Mouse (Mus musculus): ENCODE data around the gene Slc6a20a. TPM values are rescaled to one million over a fixed set of nuclear protein-coding genes. Genes with fewer than 3 reads are reported as not detected.

Gene Slc6a20a
- polyA plus RNA-seq (2015; fragmentation: Nextera tagmentation; extraction: Ambion mirVana) = 0.12 and 0.24 TPM in 2 replicates

GRCm38 (mm10) chr9:123678327-123679105, at the start of gene Slc6a20a, which contains the start of gene Ccr9:
Gene Slc6a20a, minus strand, starts transcription at chr9:123678885.
Gene Ccr9, plus strand, starts transcription at chr9:123678439.
- ATAC-seq (peak; percentile 55), DNase-seq (ENCODE audit: low spot score) (peak; percentile 22)
- Histone ChIP-seq H3K9ac (replicated peaks; ENCODE audit: low read depth) (0 out of 2 replicates have a peak within 1 kb of the TSS, but pooled peaks have one; percentile 2), H3K4me1 (ENCODE audit: insufficient read depth, low read depth, low read length) (no peaks in the 10 kb centered on the region), H3K27ac (ENCODE audit: low read length) (no peak within 1 kb of the TSS), H3K27me3 (replicated peaks; ENCODE audit: insufficient read depth, low read length) (peaks cover 17% of the 10 kb centered on the region), H3K9me3 (ENCODE audit: low read length) (no peaks in the 10 kb centered on the region), H3K4me3 (ENCODE audit: low read depth, low read length) (peak within 1 kb of the TSS; percentile 34), H3K36me3 (ENCODE audit: insufficient read depth, low read length) (no peaks in the 10 kb centered on the region), H3K4me2 (replicated peaks; ENCODE audit: low read depth, low read length) (peak within 1 kb of the TSS; percentile 64)
- 2% methylated on average over 73 of the region's 73 CpGs for WGBS
- no peak for TF ChIP-seq CTCF (IDR thresholded peaks at IDR 0.05)

GRCm38 (mm10) chr9:123722737-123723493, 44.2 kb upstream of the Slc6a20a start:
- DNase-seq (ENCODE audit: low spot score) (no peak), ATAC-seq (no peak)
- Histone ChIP-seq H3K4me1 (ENCODE audit: insufficient read depth, low read depth, low read length) (no peaks in the 10 kb centered on the region), H3K4me3 (ENCODE audit: low read depth, low read length) (no peak overlapping the region), H3K27me3 (replicated peaks; ENCODE audit: insufficient read depth, low read length) (no peaks in the 10 kb centered on the region), H3K9ac (replicated peaks; ENCODE audit: low read depth) (no peak overlapping the region), H3K9me3 (ENCODE audit: low read length) (no peaks in the 10 kb centered on the region), H3K27ac (ENCODE audit: low read length) (no peak overlapping the region), H3K4me2 (replicated peaks; ENCODE audit: low read depth, low read length) (no peak overlapping the region), H3K36me3 (ENCODE audit: insufficient read depth, low read length) (no peaks in the 10 kb centered on the region)
- WGBS = 70% methylated on average over 2 of the region's 2 CpGs
- no peak for TF ChIP-seq CTCF (IDR thresholded peaks at IDR 0.05)

- H3K9ac ChIP-seq (replicated peaks; ENCODE audit: low read depth) = peak within 1 kb of the TSS; percentile 71
- no peaks in the 10 kb centered on the region for H3K4me1 ChIP-seq (ENCODE audit: insufficient read depth, low read depth, low read length)
- H3K27me3 ChIP-seq (replicated peaks; ENCODE audit: insufficient read depth, low read length) = no peaks in the 10 kb centered on the region
- no peaks in the 10 kb centered on the region for H3K9me3 ChIP-seq (ENCODE audit: low read length)
- DNase-seq (ENCODE audit: low spot score) = peak; percentile 99
- H3K36me3 ChIP-seq (ENCODE audit: insufficient read depth, low read length) = no peaks in the 10 kb centered on the region
- H3K4me2 ChIP-seq (replicated peaks; ENCODE audit: low read depth, low read length) = peak within 1 kb of the TSS; percentile 67
- peak within 1 kb of the TSS; percentile 68 for H3K27ac ChIP-seq (ENCODE audit: low read length)
- peak; percentile 53; the same call in 1 of the 2 replicates for TF ChIP-seq EP300 (IDR thresholded peaks at IDR 0.05)
- TF ChIP-seq CTCF (IDR thresholded peaks at IDR 0.05) = no peak
- peak within 1 kb of the TSS; percentile 72 for H3K4me3 ChIP-seq (ENCODE audit: low read depth, low read length)
- under 1% methylated on average over 55 of the region's 55 CpGs for WGBS
- peak; percentile 99 for ATAC-seq
Measured at GRCm38 (mm10) chr9:123717186-123718008, 38.7 kb upstream of the Slc6a20a start, which contains the start of gene Lztfl1. Gene Lztfl1, minus strand, starts transcription at chr9:123717697.

GRCm38 (mm10) chr9:123716301-123716700, 37.6 kb upstream of the Slc6a20a start:
- Histone ChIP-seq H3K27me3 (replicated peaks; ENCODE audit: insufficient read depth, low read length) (no peaks in the 10 kb centered on the region), H3K4me1 (ENCODE audit: insufficient read depth, low read depth, low read length) (no peaks in the 10 kb centered on the region), H3K4me2 (replicated peaks; ENCODE audit: low read depth, low read length) (peak overlapping the region; percentile 62; the same call in 1 of the 2 replicates), H3K4me3 (ENCODE audit: low read depth, low read length) (no peak overlapping the region), H3K9me3 (ENCODE audit: low read length) (no peaks in the 10 kb centered on the region), H3K36me3 (ENCODE audit: insufficient read depth, low read length) (no peaks in the 10 kb centered on the region), H3K9ac (replicated peaks; ENCODE audit: low read depth) (no peak overlapping the region), H3K27ac (ENCODE audit: low read length) (no peak overlapping the region)
- TF ChIP-seq CTCF (IDR thresholded peaks at IDR 0.05) = no peak
- no peak for TF ChIP-seq EP300 (IDR thresholded peaks at IDR 0.05)
- 38% methylated on average over 3 of the region's 3 CpGs for WGBS
- DNase-seq (ENCODE audit: low spot score) (no peak), ATAC-seq (no peak)

GRCm38 (mm10) chr9:123713111-123713510, 34.4 kb upstream of the Slc6a20a start:
- Histone ChIP-seq H3K9ac (replicated peaks; ENCODE audit: low read depth) (no peak overlapping the region), H3K36me3 (ENCODE audit: insufficient read depth, low read length) (0 out of 2 replicates have a peak, but pooled peaks cover 7% of the 10 kb centered on the region), H3K4me2 (replicated peaks; ENCODE audit: low read depth, low read length) (no peak overlapping the region), H3K4me1 (ENCODE audit: insufficient read depth, low read depth, low read length) (no peaks in the 10 kb centered on the region), H3K27me3 (replicated peaks; ENCODE audit: insufficient read depth, low read length) (no peaks in the 10 kb centered on the region), H3K27ac (ENCODE audit: low read length) (no peak overlapping the region), H3K4me3 (ENCODE audit: low read depth, low read length) (no peak overlapping the region), H3K9me3 (ENCODE audit: low read length) (no peaks in the 10 kb centered on the region)
- DNase-seq (ENCODE audit: low spot score) (no peak), ATAC-seq (no peak)
- no peak for TF ChIP-seq EP300 (IDR thresholded peaks at IDR 0.05)
- peak; percentile 32 for TF ChIP-seq CTCF (IDR thresholded peaks at IDR 0.05)
- 85% methylated on average over 2 of the region's 2 CpGs for WGBS
